Mouse (Mus musculus) brain, embryonic 14.5 days (tissue): Measurements from ENCODE around the gene Tbc1d15.

Source experiments
- CTCF ChIP-seq: fragments of 200-500 bp; IDR thresholded peaks from 2 replicates; pipeline ENCODE4 v1.5.1; 2012; ENCODE audit warnings: inconsistent platforms, mild to moderate bottlenecking, moderate library complexity, borderline replicate concordance; ENCODE audit not compliant: insufficient read depth, insufficient read length; ENCODE audit errors: extremely low read depth
- POLR2A ChIP-seq: fragments of 200-500 bp; IDR thresholded peaks from 2 replicates; pipeline ENCODE4 v1.6.1; 2012; ENCODE audit warnings: mild to moderate bottlenecking, inconsistent platforms, borderline replicate concordance; ENCODE audit not compliant: poor library complexity, insufficient read depth, insufficient read length, severe bottlenecking; ENCODE audit errors: extremely low read depth

DNA sequence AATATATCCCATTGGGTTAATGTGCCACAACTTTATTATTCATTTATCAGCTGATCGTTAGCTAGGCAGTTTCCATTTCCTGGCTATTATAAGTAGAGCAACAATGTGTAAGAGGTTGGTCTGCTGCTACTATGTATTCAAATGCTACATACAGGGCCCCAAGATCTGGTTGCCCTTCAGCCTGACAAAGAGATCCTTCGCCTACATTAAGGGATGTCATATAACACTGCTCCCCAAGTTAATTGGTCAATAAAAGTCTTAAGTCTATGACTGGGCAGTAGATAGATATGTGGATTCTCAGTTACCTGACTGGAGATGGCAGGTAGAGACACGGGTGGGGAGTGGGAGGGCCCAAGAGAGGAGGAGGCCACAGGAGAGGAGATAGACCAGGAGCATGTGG is 45.4 kb downstream of the Tbc1d15 start:
- no peak for TF ChIP-seq POLR2A
- no peak for TF ChIP-seq CTCF
